Mouse (Mus musculus) ES-E14 (cell line): Measurements from ENCODE around the gene Zbed6. TPM values are rescaled to one million over a fixed set of nuclear protein-coding genes. Genes with fewer than 3 reads are reported as not detected.
"Not testable (repeated sequence)": the region's sequence is repeated elsewhere in the genome, so short reads cannot be mapped to it uniquely, and the experiment has no call there.

Source experiments
- DNase-seq: peaks from one replicate; pipeline ENCODE4 v3.0.0-alpha.2; 2013; ENCODE audit warnings: low read depth, low spot score
- H3K27ac ChIP-seq: 2 replicates; pipeline ENCODE4 v1.5.1; 2012; ENCODE audit warnings: low read depth, mild to moderate bottlenecking, low read length, moderate library complexity, mixed read lengths; ENCODE audit not compliant: poor library complexity, insufficient read depth, severe bottlenecking
- H3K36me3 ChIP-seq: 2 replicates; pipeline ENCODE4 v1.6.1; 2012; ENCODE audit warnings: mild to moderate bottlenecking, low read length, moderate library complexity, mixed read lengths; ENCODE audit not compliant: control insufficient read depth, poor library complexity, insufficient read depth, severe bottlenecking
- H3K4me1 ChIP-seq, 2 experiments: fragments of 150-350 bp in 1 of 2; sonication (generic) in 1 of 2; 2 replicates each; pipeline ENCODE4 v1.6.1; 2012; ENCODE audit warnings: low read length in 2 of 2, mild to moderate bottlenecking in 1 of 2, mixed read lengths in 1 of 2; ENCODE audit not compliant: control insufficient read depth in 2 of 2, insufficient read depth in 2 of 2, poor library complexity in 1 of 2
- H3K4me3 ChIP-seq, 2 experiments: fragments of 150-350 bp in 1 of 2; sonication (generic) in 1 of 2; 2 replicates each; pipeline ENCODE4 v1.5.1; 2012; ENCODE audit warnings: low read length in 2 of 2, low read depth in 1 of 2, mild to moderate bottlenecking in 1 of 2, mixed read lengths in 1 of 2; ENCODE audit not compliant: insufficient read depth in 1 of 2, poor library complexity in 1 of 2, severe bottlenecking in 1 of 2
- H3K9ac ChIP-seq: 2 replicates; pipeline ENCODE4 v1.6.1; 2012; ENCODE audit warnings: low read depth, mild to moderate bottlenecking, low read length, mixed read lengths; ENCODE audit not compliant: poor library complexity, insufficient read depth, severe bottlenecking
- H3K9me3 ChIP-seq: fragments of 150-350 bp; sonication (generic); 2 replicates; pipeline ENCODE4 v1.6.1; 2012; ENCODE audit warnings: low read depth, mild to moderate bottlenecking, low read length; ENCODE audit not compliant: control insufficient read depth, insufficient read depth
- CHD2 ChIP-seq: IDR thresholded peaks from 2 replicates; pipeline ENCODE4 v1.6.1; 2014; ENCODE audit warnings: mild to moderate bottlenecking, low read depth, low read length, inconsistent platforms
- HCFC1 ChIP-seq: IDR thresholded peaks from 2 replicates; pipeline ENCODE4 v1.6.1; 2012; ENCODE audit warnings: low read length, inconsistent platforms, borderline replicate concordance; ENCODE audit not compliant: insufficient read depth
- MAFK ChIP-seq: IDR thresholded peaks from 2 replicates; pipeline ENCODE4 v1.6.1; 2014; ENCODE audit warnings: mild to moderate bottlenecking, low read depth, low read length, inconsistent platforms; ENCODE audit not compliant: insufficient read depth
- ZC3H11A ChIP-seq: IDR thresholded peaks from 2 replicates; pipeline ENCODE4 v1.6.1; 2012; ENCODE audit warnings: low read depth, mild to moderate bottlenecking, inconsistent platforms, low read length, borderline replicate concordance
- ZNF384 ChIP-seq: IDR thresholded peaks from 2 replicates; pipeline ENCODE4 v1.6.1; 2012; ENCODE audit warnings: low read depth, low read length, inconsistent platforms
- in situ Hi-C, 2 experiments: fragments of 600-800 bp; cut with MboI; formaldehyde crosslinking; loops; one replicate each; pipeline ENCODE4 v1.15.1; 2025; ENCODE audit warnings: low sequenced_read_pairs in 2 of 2, inconsistent platforms in 1 of 2; ENCODE audit not compliant: unreplicated experiment in 2 of 2
- total RNA-seq: library from RNA; depleted of rRNA; stranded (reverse); fragments of 300-350 nt; gene quantifications from 2 replicates; pipeline ENCODE4 v1.2.3, GENCODE M21; 2012; rRNA removed

Gene Zbed6
- total RNA-seq = 16.7 and 22.1 TPM in 2 replicates

DNA sequence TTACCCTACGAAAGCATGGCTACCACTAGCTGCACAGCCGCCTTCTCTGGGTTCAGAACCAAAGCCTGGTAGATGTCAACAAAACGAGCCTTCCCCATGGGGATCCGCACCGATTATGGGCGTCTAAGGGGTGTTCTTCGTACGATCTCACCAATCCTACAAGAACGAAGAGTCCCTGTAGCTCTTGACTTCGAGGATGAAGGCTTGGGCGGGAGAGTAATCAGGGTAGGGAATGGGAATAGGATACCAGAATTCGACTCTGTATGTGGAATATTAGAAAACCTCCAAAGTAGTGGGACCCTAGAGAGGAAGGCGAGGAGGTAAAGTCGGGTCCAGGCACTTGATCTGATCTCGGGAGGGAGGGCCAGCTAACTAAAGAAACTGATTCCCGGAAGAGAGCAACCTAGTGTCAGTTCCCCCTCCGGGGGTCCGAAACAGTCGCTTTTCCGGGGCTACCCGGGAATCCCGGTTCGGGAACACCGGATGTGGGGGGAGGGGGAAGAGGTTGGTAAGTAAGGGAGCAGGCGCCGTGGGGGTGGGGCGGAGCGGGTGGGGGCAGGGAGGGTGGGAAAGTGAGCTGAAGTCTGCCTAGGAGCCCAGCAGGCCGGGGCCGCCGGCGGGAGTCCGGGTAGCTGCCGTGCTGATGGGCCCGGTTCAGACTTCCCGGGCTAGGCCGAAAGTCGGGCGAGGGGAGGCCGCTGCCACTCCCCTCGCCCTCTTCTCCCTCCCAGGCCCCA, at the start of gene Zbed6:
TSS of gene Zbed6 (minus strand) at position 420 of the 737 bp plus-strand sequence.
- peak within 1 kb of the TSS; percentile 99 for H3K27ac ChIP-seq
- TF ChIP-seq ZNF384 = no peak
- no peak for TF ChIP-seq HCFC1
- no peak for TF ChIP-seq ZC3H11A
- no peak; the same call in 1 of the 2 replicates for TF ChIP-seq CHD2
- peak; percentile 69 for DNase-seq
- peaks cover 19% of the 10 kb centered on the region for H3K36me3 ChIP-seq
- peak within 1 kb of the TSS; percentile 99 for H3K9ac ChIP-seq
- H3K9me3 ChIP-seq = no peaks in the 10 kb centered on the region
- peak within 1 kb of the TSS; percentile 76 to 99 for H3K4me3 ChIP-seq
- peaks cover 8 to 12% of the 10 kb centered on the region in 2 experiments for H3K4me1 ChIP-seq
- in situ Hi-C loops = no loop called here

DNA sequence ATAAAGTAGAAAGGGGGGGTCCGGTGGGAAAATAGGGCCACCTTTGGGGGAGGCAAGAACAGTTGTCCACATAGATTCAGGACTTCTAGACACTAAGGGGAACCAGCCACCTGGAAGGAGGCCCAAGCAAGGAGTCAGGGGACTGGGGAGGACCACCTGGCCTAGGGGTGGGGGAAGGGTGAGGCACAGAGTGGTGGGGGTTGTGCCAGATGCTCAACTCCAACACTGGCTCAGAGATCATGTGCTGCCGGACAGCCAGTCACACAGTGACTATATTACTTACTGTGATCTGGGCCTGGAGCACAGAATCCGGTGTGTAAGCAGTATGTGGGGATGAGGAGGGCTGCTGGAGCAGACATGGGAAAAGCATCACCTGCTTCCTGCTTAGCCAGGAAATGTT, 48.6 kb upstream of the Zbed6 start:
- in situ Hi-C loops = no loop called here
- Histone ChIP-seq H3K9me3 (no peaks in the 10 kb centered on the region), H3K36me3 (no peaks in the 10 kb centered on the region; the same call in 1 of the 2 replicates), H3K27ac (no peak overlapping the region), H3K4me3 (no peak overlapping the region; a peak in 1 of 4 replicates), H3K4me1 (peaks cover 10 to 27% of the 10 kb centered on the region in 2 experiments), H3K9ac (no peak overlapping the region)
- DNase-seq = no peak
- TF ChIP-seq HCFC1 = no peak
- TF ChIP-seq CHD2 = no peak

- DNase-seq, H3K9me3 ChIP-seq: not testable (repeated sequence)
Observed at GRCm38 (mm10) chr1:133701824-133702223, 41.1 kb upstream of the Zbed6 start.

DNA sequence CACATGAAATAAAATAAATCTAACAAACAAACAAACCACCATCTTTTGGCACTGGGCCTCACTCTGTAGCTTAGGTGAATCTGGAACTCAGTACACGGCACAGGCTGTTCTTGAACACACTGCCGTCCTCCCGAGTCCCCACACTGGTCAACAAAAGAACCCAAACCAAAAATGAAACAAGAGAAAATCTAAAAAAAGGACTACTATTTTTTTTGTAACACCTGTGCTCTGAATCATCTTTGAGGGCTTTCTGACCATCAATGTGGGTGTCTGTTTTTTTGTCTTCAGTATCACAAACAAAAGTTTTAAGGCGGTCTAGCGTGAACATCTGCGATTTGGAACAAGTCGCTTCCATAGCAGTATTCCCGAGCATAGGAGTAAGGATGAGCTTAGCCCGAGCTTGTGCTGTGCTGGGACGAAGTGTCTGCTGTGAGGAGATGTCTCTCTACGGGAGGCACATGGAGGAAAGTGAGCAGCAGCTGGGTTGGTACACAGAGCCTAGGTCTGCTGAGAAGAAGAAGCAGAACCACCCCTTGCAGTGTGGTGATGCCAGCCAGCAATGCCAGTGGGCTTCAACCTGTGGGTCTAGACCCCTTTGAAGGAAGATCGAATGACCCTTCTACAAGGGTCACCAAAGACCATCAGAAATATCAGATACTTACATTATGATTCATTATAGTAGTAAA, 37.4 kb upstream of the Zbed6 start:
- H3K4me1 ChIP-seq = peaks cover 16 to 18% of the 10 kb centered on the region in 2 experiments
- no peaks in the 10 kb centered on the region for H3K36me3 ChIP-seq
- TF ChIP-seq CHD2 (no peak), ZNF384 (no peak), HCFC1 (no peak)
- no peak overlapping the region for H3K9ac ChIP-seq
- no peak for DNase-seq
- no peak overlapping the region for H3K4me3 ChIP-seq
- no peak overlapping the region for H3K27ac ChIP-seq
- no peaks in the 10 kb centered on the region for H3K9me3 ChIP-seq
- in situ Hi-C loops = no loop called here

More at GRCm38 (mm10) chr1:133701824-133702223, 41.1 kb upstream of the Zbed6 start:
- H3K27ac ChIP-seq, H3K4me3 ChIP-seq, H3K4me1 ChIP-seq, H3K9ac ChIP-seq, in situ Hi-C loops, H3K36me3 ChIP-seq: not testable (repeated sequence)

GRCm38 (mm10) chr1:133695901-133696300, 35.2 kb upstream of the Zbed6 start:
- no peak overlapping the region for H3K4me3 ChIP-seq
- no peaks in the 10 kb centered on the region for H3K9me3 ChIP-seq
- DNase-seq = no peak
- peak overlapping the region; percentile 95; the same call in 1 of the 2 replicates for H3K27ac ChIP-seq
- no peak for TF ChIP-seq ZC3H11A
- no peak for TF ChIP-seq MAFK
- H3K9ac ChIP-seq = no peak overlapping the region
- H3K4me1 ChIP-seq = peaks cover 16 to 21% of the 10 kb centered on the region in 2 experiments
- in situ Hi-C loops = no loop called here
- no peaks in the 10 kb centered on the region for H3K36me3 ChIP-seq
